Mouse (Mus musculus) G1E (cell line): ENCODE data around the gene Eif4b.

Experiments used
- CTCF ChIP-seq: IDR thresholded peaks from 2 replicates; pipeline ENCODE4 v1.5.1; 2012; ENCODE audit warnings: low read depth, low read length, inconsistent platforms, mixed read lengths
- GATA1 ChIP-seq: IDR thresholded peaks from 2 replicates; pipeline ENCODE4 v1.6.1; 2012; ENCODE audit warnings: borderline replicate concordance, low read length, inconsistent platforms, mixed read lengths
- GATA2 ChIP-seq: IDR thresholded peaks from 2 replicates; pipeline ENCODE4 v1.6.1; 2012; ENCODE audit warnings: low read depth, low read length, inconsistent platforms, borderline replicate concordance
- TAL1 ChIP-seq: conservative IDR thresholded peaks from 2 replicates; pipeline ENCODE4 v1.6.1; 2012; ENCODE audit warnings: low read depth, low read length, inconsistent platforms, mixed read lengths

GRCm38 (mm10) chr15:102144726-102145125 lies 71.2 kb downstream of the Eif4b start:
- no peak for TF ChIP-seq CTCF
- no peak for TF ChIP-seq GATA1
- no peak for TF ChIP-seq TAL1
- no peak for TF ChIP-seq GATA2
